11 mouse cellular contexts compared by ENCODE assay signal in genomic region chr14:10526800-10527199, GRCm38 (mm10).
A peak's percentile ranks its signal among the peaks of the same experiment; 100 is the strongest.
DNase-seq lines count a peak whose midpoint lies in the region; ATAC-seq lines count a peak whose summit lies in the region.
"Had no signal": no experiment of that assay in that cellular context is flagged by ENCODE, and none has a peak within 500 bp of the region (broad histone marks: within the 10 kb centered on the region; RNA-seq: fewer than 3 reads in every experiment).

No protein-coding gene starts in this region.

- intact Hi-C loops in heart, postnatal 36 days (cut with DNase I) = no loop called here

- DNase-seq in heart, adult 11 months = peak; percentile 91
- no peak for DNase-seq in heart, postnatal 36 days
- DNase-seq in B cell, adult 2 months = peak; percentile 4 to 5
- no peak for DNase-seq in forebrain, embryonic 11.5 days (ENCODE audit: low spot score)
- no peak for DNase-seq in ovary, postnatal 10 days (ENCODE audit: low spot score)
- DNase-seq in yolk sac, embryonic 10.5 days (ENCODE audit: low spot score) = no peak
- DNase-seq in cerebellum, postnatal 25 days = no peak
- DNase-seq: adrenal gland, postnatal 36 days had no signal

- no peak overlapping the region for H3K9ac ChIP-seq in forebrain, embryonic 11.5 days (ENCODE audit: low read length)
- no peak overlapping the region for H3K9ac ChIP-seq in midbrain, embryonic 12.5 days (replicated peaks)
- H3K9ac ChIP-seq: embryonic facial prominence, embryonic 12.5 days; limb, embryonic 13.5 days had no signal

- H3K4me1 ChIP-seq in forebrain, embryonic 11.5 days (replicated peaks; ENCODE audit: control insufficient read depth, insufficient read depth, low read length) = no peaks in the 10 kb centered on the region
- no peaks in the 10 kb centered on the region; the same call in 1 of the 2 replicates for H3K4me1 ChIP-seq in midbrain, embryonic 12.5 days
- H3K4me1 ChIP-seq: embryonic facial prominence, embryonic 12.5 days; limb, embryonic 13.5 days had no signal

- WGBS in forebrain, embryonic 11.5 days = 20% methylated on average over 2 of the region's 2 CpGs
- 16% methylated on average over 2 of the region's 2 CpGs for WGBS in midbrain, embryonic 12.5 days

- no peak overlapping the region for H3K4me3 ChIP-seq in forebrain, embryonic 11.5 days (ENCODE audit: low read depth, low read length)
- no peak overlapping the region for H3K4me3 ChIP-seq in midbrain, embryonic 12.5 days
- H3K4me3 ChIP-seq: embryonic facial prominence, embryonic 12.5 days; limb, embryonic 13.5 days had no signal

- 0 out of 2 replicates have a peak, but pooled peaks have one; percentile 18 for ATAC-seq in forebrain, embryonic 11.5 days (replicated peaks; ENCODE audit: low FRiP score)
- peak; percentile 62; the same call in 1 of the 2 replicates for ATAC-seq in midbrain, embryonic 12.5 days (ENCODE audit: low FRiP score, low read depth)

- no peak overlapping the region for H3K4me2 ChIP-seq in forebrain, embryonic 11.5 days (ENCODE audit: low read depth, low read length, severe bottlenecking)
- H3K4me2 ChIP-seq in midbrain, embryonic 12.5 days (replicated peaks) = no peak overlapping the region
- H3K4me2 ChIP-seq: embryonic facial prominence, embryonic 12.5 days; limb, embryonic 13.5 days had no signal

- no peaks in the 10 kb centered on the region for H3K27me3 ChIP-seq in forebrain, embryonic 11.5 days (ENCODE audit: control insufficient read depth, insufficient read depth, low read length)
- H3K27me3 ChIP-seq in midbrain, embryonic 12.5 days = no peaks in the 10 kb centered on the region
- H3K27me3 ChIP-seq: embryonic facial prominence, embryonic 12.5 days; limb, embryonic 13.5 days had no signal

- no peaks in the 10 kb centered on the region for H3K36me3 ChIP-seq in forebrain, embryonic 11.5 days (ENCODE audit: control insufficient read depth, insufficient read depth, low read length)
- H3K36me3 ChIP-seq in midbrain, embryonic 12.5 days = no peaks in the 10 kb centered on the region
- H3K36me3 ChIP-seq: embryonic facial prominence, embryonic 12.5 days; limb, embryonic 13.5 days had no signal

- no peaks in the 10 kb centered on the region for H3K9me3 ChIP-seq in forebrain, embryonic 11.5 days (ENCODE audit: control insufficient read depth, low read length)
- H3K9me3 ChIP-seq in midbrain, embryonic 12.5 days = no peaks in the 10 kb centered on the region
- H3K9me3 ChIP-seq: embryonic facial prominence, embryonic 12.5 days; limb, embryonic 13.5 days had no signal

- H3K27ac ChIP-seq in forebrain, embryonic 11.5 days (ENCODE audit: low read depth, low read length) = no peak overlapping the region
- no peak overlapping the region for H3K27ac ChIP-seq in midbrain, embryonic 12.5 days (replicated peaks)
- H3K27ac ChIP-seq: embryonic facial prominence, embryonic 12.5 days; limb, embryonic 13.5 days had no signal

Comparison
In these comparisons a context has a peak if more than half of its experiments do, and no peak if none do; other contexts are left out.
1. DNase-seq: peak in heart, adult 11 months (single experiment) and B cell, adult 2 months (2 of 2); none in heart, postnatal 36 days (0 of 2), forebrain, embryonic 11.5 days (single experiment), ovary, postnatal 10 days (single experiment), yolk sac, embryonic 10.5 days (single experiment) and cerebellum, postnatal 25 days (0 of 2).